Mouse (Mus musculus) ZHBTc4 (cell line): ENCODE measurements around the gene Maml2.
A peak's percentile ranks its signal among the peaks of the same experiment; 100 is the strongest.

Experiments
- DNase-seq: peaks from one replicate; pipeline ENCODE4 v3.0.0-alpha.2; 2011; ENCODE audit warnings: low read depth, low spot score

Maml2 gene

DNA sequence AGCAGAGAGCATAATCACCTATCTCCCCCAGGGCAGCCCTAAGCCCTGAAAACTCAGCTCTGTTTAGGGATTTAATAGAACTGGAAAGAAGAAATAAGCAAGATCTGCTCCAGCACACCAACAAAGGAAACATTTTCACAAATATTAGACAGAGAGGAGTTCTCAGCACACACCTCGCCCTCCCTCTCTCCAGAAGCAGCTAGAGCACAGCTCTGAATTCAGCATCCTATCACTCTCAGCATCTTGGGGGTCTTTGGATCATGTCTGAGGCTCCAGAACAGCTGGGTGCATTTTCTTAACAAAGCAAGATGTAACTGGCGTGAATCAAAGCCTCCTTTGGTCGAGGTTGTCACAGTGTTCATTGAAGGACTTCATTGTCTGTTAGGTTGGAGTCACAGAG, 12.5 kb downstream of the Maml2 start:
- DNase-seq: no peak

DNA sequence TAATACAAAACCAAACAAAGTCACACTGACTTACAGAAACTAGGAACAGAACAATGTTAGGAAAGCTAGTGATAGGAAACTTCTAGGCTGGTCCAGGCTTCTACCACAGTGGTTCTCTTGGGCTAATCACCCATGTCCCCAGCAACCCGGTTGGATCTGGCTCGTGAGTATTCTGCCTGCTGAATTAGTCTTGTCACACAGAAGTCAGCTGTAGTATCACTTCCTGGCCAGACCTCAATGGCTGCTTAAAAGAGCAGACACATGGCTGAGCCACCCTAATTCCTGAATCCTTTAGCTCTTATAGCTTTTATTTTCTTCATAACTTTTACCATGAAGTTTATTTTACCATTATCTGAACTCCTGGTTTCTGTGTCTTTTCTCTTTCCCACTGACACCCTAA, 13.3 kb downstream of the Maml2 start:
- no peak for DNase-seq

DNA sequence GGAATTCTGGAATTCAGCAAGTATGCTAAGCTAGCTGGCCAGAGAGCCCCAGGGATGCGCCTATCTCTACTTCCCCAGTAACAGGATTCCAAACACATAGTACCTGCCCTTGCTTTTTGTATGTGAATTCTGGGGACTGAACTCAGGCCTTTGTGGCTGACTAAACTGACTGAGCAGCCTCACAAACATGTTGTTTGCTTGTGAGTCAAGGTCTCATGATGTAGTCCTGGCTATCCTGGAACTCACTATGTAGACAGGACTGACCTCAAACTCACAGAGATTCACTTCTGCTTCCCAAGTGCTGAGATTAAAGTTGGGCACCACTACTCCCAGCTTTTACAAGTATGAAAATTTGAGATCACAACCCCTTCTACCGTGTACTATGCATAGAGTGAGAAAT, 16.2 kb downstream of the Maml2 start:
- no peak for DNase-seq

DNA sequence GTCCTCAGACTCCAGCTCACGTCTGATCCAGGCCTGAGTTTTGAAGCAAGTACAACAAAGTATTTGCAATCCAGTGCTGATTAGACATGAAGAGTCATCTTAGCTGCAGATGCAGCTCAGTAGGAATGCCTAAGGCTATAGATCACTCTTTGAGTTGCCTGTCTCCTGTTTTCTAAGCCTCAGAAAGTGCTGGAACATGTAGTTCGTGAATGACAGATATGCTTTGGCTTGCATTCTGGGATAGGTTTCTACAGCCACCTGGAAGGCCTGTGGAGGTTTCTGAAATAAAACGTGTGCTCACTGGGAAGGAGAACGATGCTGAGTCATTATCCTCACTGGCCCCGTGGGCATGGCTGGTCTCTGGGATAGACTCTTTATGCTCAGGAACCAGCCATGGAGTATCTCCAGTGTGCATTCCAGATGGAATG, 16.8 kb downstream of the Maml2 start:
- DNase-seq: no peak

DNA sequence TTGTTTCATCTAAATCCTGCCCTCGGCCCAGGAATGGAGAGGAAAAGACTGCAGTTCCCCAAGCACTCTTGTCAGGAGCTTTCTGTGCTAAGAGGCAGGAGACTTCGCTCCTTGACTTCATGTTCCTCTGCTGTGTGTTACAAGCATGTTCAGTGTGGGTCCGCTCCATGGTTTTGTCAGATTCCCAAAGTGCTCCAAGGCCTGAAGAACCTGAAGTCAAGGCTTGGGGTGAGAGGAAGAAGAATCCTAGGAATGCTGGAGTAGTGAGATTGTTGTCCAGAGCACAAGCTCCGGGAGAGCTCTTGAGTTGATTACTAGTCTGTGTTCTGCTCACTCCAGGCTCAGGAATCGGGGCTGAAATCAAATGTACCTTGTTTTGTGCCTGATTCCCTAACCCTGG, 17.6 kb downstream of the Maml2 start:
- no peak for DNase-seq

DNA sequence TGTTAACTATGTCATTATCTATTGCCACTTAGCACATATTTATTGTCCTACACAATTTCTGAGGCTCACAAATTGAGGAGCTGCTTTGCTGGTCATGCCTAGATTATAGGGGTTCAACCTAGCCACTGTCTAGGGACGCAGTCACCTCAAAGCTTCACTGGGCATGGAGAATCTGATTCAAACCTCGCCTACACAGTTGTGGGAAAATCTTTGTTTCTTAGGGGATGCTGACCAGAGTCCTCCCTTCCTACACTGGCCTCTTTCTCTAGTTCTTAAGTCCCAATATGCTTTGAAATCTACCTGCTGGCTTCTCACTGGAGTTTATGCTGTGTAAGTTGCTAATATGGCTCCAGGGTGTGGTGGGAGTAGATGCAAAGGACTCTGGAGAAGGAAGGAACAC, 21.8 kb downstream of the Maml2 start:
- no peak for DNase-seq

DNA sequence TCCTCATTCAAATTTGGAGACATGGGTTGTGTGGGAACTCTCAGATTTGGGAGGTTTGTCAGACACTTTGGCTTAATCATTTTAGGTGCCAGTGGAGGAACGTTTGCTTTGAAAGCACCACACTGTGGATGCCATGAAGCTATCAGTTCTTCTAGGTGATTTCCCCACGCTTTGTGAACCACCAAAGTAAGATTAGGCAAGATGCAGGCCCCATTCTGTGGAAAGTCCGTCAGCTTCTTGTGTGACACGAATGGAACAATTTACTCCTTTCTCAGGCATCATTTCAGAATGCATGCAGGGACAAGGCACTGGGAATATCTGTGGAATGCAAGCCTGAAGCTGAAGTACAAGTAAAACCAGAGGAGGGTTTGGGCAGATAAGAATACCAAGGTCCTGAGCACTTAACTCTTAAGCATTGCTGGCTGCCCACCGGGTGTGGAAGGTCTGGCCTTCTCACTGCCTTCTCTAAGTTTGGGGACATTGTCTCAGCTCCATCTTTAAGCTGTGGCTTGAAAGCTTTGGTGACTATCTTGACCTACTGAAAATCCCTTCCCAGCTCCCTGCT, 23.1 kb downstream of the Maml2 start:
- no peak for DNase-seq

DNA sequence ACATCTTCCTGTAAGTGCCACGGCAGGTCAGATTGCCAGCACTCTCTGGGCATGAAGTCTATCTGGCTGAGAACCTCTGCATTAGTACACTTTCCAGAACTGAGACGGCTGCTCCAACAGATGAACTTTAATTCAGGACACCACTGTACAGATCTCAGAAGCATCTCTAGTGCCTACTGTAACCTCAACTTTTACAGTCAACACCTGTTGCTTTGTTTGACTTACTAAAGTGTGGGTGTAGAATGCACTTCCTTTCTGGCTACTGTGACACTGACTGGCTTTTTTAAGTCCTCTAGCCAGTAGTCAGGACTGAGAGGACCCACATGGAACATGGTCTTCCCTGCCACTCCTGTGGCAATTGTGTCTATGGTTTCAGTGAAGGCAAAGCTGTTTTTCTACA, 25.3 kb downstream of the Maml2 start:
- DNase-seq: no peak

DNA sequence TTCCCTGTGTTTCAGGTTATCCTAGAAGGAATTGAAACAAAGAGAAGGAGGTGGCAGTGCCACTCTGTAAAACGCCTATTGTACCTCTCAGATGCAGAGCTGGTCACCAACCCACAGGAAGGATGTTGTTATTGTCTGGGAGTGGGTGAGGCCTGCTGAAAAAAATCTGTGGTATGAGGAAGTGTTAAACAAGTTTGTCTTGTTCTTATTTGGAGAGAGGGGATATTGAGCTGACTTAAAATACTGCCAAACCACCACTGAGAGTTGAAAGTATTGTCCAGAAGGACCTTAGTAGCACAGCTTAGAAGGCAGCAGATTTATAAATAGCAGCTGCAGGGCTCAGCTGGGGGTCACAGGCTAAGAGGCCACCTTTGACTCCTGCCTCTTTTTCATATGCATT, 25.9 kb downstream of the Maml2 start:
- DNase-seq: peak; percentile 32

DNA sequence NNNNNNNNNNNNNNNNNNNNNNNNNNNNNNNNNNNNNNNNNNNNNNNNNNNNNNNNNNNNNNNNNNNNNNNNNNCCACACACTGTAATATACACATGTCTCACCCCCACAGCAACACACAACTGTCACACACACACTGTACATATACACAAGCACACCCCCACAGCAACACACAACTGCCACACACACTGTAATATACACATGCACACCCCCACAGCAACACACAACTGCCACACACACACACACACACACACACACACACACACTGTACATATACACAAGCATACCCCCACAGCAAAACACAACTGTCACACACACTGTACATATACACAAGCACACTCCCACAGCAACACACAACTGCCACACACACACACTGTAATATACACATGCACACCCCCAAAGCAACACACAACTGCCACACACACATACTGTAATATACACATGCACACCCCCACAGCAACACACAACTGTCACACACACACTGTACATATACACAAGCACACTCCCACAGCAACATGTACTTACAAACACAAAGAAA, 116.5 kb downstream of the Maml2 start:
- no peak for DNase-seq

DNA sequence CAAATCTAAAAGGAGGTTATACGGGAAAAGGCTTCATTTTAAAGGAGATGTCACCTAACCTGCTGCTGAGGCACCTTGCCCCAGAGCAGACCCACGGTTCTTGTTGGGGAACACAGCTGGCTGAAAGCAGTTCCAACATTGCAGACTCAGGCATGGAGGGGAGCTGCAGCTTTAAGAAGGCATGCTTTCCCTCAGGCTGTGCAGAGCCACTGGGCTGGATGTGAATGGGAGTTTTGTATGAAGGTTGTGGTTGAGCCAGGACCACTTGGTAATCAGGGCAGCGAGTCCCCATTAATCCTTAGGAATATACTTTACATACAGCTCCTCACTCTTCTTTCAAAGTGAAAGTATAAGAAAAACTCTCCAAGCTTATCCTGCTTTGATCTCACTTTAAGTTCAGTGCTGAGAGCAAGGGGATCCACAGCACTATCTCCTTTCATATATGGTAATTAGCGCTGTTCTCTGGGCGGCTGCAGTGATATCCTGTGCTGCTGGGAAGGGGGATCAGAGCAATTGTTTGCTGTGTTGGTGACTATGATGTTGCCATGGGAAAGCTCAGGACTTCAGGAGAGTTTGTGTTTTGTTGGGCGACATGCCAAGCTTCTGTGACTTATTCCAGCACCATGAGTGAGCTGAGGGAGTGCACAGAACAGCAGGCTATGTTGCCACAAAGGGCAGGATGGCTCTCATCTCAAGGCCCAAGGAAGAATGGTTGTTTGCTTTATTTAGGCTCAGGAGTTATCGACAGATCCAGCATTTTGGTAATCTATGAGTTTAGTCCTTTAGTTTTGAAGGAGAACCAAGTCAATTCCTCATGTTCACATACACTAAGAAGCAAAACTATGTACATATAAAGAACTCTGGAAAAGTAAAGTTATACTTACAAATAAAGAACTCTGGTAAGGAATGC, 127.5 kb downstream of the Maml2 start:
- no peak for DNase-seq

DNA sequence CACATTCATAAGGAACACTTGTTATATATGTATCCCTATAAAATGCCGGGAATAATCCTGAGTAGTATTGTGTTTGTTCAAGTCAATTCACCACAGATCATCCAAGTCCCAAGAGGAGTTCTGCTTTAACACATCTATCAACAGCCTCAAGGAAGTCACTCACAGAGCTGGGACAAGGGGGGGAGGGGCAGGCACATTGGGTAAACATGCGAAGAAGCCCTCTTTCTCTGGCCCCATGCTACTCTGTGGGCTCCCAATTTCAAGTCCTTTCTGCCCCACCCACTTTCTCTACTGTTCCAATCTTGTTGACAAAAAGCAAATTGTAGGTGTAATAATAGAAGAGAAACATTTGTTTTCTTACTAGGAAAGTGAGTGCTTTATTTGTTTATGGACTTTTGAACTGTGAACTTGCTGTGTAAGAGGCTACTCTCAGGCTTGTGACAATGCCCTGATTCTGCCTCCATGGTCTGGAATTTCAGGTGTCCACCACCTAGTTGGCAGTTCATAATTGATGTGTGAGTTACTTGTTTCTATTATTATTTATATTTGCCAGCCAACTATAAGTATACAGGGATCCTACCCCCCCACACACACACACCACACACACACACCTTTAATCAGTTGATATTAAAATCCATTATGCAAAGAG, 131.8 kb downstream of the Maml2 start:
- no peak for DNase-seq

DNA sequence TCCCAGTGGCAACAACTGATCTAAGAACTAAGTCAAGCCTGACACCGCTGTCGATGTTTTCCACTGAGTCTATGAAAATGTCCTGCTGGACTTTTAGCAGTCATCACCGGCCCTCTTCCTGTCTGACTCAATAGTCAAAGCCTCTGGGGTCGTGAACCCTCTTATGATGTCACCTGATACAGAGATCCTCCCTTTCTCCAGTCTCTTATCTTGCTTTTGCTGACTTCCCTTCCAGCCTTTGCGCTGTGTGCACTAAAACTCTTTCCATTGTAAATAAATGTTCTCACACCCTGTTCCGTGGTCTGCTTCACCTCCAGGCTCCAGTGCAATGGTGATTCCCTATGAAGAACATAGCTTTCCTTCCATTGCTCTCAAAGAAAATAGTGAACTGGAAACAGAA, 132.5 kb downstream of the Maml2 start:
- no peak for DNase-seq

DNA sequence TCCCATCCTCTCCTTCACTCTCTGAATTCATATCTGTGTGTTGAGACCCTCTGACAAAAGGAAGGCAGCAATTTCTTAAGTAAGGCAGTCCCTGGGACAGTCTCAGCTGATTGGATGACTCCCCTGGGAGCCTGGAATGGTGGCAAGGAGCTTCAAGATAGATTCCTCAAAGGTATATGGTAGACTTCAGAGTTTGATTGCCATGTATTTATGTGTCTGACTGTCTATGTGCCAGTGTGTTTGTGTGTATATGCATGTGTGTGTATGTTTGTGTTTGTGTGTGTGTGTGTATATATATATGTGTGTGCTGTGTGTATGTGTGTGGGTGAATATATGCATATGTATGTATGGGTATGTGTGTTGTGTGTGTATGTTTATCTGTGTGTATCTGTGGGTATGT, 133.0 kb downstream of the Maml2 start:
- DNase-seq: no peak

DNA sequence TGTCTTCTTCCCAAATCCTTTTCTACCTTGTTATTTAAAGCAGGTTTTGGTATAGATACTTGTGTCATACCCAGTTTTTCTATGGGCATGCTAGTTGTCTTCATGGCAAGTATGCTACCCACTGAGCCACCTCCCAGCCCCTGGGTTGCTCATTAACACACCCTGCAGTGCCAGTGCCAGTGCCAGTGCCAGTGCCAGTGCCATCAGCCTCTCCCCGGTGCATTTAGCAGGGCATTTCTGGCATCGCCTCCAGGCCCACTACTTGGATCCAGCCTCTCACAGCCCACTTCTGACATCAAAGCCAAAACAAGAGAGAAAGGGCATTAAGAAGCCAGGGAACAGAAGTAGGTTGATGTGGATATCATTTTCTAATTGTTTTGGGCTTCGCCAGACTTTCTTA, 133.9 kb downstream of the Maml2 start:
- no peak for DNase-seq

DNA sequence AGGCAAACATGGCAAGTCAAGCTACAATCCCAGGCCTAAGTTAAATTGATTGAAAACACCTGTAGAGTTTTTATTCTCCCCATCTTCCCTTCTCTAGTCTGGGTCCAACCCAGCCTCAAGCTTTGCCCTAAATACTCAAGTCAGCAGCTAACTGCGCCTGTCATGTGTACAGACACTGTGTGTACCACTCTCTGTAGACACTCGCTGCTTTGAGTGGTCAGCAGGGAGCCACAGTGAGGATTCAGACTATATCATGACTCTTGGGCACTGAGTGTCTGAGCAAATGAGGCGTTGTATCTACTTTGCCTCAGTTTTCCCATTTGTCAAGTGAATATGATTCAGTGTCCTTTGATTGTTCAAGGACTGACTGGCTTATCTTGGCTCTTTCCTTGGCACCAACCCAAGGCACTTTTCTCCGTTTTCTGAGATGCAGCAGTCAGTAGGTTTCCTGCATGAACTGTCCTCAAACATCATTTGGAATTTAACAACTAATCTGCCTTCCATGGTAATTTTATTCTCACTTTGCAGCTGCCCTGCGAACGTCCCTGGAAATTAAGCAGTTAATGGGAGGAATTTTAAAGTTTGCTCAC, 135.8 kb downstream of the Maml2 start:
- no peak for DNase-seq

DNA sequence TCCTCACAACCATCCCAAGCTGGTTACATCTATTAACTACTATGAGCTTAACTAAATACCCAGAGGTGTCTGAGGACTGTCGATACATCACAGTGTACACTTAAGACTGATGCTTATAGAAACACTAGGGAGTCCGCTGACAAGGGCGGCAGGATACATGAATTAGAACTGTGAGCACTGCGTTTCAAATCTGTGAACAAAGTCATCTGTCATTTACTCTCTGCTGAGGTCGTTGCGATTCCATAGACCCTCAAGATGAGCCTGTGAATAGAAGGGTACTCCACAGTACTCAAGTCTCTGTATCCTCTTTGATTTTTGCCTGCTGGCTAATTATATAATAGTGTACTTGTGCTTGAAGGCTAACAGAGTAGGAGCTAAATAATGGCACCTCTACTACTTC, 143.2 kb downstream of the Maml2 start:
- DNase-seq: no peak

DNA sequence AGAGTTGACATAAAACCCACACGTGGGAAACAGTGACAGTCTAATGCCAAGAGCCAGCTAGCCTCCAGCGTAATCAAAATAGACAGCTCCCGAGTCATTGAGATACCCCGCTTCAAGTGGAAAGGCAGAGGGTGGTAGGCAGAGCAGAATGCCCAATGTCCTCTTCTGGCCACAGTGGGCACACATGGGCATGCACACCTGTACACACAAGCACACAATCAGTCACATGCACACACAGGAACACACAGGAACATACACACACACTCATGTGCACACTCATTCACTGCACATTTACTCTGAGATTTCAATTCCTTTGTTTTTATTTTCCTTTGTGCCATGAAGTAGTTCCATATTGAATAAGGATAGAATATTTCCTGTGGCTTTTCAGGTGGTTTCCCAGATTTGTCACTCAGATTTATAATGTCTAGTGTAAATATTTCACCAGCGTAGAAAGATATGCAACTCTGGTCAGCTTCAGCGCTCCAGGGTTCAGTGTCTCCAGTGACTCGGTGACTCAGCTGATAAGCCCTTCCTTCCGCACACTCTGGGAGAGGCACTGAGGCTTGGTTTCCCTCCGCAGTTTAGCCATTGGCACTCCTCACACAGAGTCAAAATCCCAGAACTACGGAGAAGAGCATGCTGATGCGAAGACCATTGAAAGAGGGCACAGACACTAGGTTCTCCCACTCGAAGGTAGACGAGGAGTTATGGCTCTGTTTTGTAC, 144.4 kb downstream of the Maml2 start:
- no peak for DNase-seq

DNA sequence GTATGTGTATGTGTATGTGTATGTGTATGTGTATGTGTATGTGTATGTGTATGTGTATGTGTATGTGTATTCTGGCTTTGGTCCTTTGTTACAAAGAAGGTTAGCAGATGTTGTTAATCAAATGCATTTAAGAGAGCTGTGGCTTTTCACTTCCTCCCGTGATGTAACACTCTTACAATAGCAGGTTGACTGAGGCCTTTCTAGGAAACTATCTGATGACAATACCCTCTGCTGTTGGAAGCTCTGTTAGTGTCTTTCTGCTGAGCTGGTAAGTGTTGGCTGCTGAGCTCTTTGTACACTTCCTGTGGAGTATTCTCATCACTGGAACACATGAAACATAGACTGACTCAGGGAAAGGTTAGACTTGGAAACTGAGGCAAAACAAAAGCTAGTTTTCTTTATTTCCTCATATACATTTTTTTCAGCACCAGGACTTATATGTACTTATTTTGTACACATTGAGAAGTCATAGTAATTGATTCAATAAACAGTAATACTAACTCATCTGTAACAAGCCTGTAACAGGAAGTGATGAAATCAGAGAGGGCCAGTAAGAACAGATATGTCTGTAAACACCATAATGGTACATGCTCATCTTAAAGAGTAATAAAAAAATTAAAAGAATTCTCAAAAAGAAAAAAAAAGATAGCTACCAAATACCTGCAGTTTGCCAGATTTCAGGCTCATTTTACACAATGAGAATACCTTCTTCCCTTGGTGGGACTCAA, 145.9 kb downstream of the Maml2 start:
- no peak for DNase-seq

DNA sequence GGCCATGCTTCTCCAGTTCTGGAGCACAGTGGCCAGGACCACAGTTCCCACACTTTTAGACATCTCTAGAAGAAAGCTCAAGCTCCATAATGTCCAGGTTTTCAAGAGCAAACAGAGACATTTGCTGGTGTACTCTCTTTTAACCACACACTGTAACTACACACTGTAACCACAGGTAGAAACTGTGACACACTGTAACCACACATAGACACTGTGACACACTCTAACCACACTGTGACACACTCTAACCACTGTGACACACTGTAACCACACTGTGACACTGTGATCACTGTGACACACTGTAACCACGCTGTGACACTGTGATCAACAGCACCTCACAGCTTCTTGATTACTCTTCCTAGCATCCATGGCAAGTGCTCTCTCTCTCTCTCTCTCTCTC, 148.5 kb downstream of the Maml2 start:
- DNase-seq: no peak

DNA sequence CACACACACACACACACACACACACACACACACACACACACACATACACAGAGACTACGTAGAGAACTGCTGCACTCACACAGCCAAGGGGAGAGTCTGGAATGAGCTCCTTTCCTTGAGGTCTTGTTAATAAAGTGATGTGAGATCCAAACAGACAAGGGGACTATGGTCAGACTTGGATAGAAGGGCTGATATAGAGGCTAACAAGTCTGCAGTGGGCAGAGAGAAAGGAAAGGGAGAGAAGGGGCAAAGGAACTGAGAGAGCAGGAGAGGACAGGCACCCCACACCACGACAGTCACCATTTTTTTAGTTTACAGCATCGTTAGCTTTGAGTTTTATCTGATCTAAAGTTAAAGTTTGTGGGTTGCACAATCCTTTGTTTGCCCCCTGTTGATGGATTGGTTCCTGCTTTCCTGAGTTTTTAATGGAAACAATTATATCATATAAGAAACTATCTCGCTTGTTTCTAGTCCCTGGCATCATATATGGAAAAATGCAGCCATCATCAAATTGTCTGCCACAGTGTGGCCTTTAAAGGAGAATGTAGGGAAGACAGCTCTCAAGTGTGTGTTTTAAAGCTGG, 149.0 kb downstream of the Maml2 start, which contains the start of gene Gm17571:
TSS of gene Gm17571 (minus strand) at position 51 of the 583 bp plus-strand sequence.
- DNase-seq: no peak
